Mouse (Mus musculus): ENCODE data around the gene Med25.

Gene Med25

DNA sequence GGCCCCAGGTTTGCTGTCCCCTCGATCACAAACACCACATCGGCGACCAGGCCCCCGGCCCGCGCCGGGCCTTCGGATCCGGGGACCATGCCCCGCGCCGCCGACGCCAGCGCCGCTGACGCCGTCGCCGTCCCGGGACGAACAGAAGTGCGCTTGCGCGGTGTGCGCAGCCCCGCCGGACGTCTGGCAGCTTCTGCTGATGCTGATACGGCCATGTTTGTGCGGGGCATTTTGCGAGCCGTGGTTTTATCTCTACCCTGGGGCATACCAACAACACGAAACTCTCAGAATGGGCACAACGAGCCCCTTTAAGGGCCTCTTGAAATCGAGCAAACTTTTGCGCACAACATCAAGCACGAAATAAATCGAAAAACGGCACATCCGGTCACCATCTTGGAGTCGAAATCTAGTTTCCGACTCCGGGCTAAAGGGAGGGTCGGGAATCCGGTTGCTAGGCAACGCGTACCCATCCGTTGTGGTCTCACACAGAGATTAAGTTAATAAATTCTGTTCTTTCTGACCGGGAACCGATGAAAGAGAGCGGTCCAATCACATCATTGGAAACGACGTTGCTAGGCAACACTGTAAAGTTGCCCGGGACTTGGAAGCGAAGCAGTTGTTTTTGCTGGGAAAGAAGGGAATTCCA lies at the start of gene Med25:
Gene Med25 (minus strand): TSS at position 437 of the 646 bp plus-strand sequence.
- DNase-seq, result peak; percentile 90 to 94

GRCm38 (mm10) chr7:44938680-44939079 lies 46.2 kb upstream of the Med25 start:
- no peak for DNase-seq

GRCm38 (mm10) chr7:44929204-44930151 lies 37.0 kb upstream of the Med25 start, which contains the start of gene Ap2a1:
Gene Ap2a1 (minus strand): TSS chr7:44929496.
- peak; percentile 100 for DNase-seq

GRCm38 (mm10) chr7:44928570-44928969 lies 36.1 kb upstream of the Med25 start:
- no peak for DNase-seq

DNA sequence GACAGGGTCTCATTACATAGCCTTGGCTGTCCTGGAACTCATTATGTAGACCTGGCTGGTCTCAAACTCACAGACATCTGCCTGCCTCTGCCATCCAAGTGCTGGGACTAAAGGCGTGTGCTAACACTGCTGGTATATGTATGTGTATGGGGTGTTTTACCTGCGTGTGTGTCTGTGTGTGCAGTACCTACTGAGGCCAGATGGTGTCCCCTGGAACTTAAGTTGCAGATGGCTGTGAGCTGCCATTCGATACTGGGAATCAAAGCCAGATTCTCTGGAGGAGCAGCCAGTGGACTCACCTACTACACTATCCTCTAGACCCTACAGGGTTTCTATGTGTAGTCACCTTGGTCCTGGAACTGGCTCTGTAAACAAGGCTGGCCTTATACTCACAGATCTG lies 33.0 kb upstream of the Med25 start:
- DNase-seq, result peak in 1 of 2 experiments; percentile 56

DNA sequence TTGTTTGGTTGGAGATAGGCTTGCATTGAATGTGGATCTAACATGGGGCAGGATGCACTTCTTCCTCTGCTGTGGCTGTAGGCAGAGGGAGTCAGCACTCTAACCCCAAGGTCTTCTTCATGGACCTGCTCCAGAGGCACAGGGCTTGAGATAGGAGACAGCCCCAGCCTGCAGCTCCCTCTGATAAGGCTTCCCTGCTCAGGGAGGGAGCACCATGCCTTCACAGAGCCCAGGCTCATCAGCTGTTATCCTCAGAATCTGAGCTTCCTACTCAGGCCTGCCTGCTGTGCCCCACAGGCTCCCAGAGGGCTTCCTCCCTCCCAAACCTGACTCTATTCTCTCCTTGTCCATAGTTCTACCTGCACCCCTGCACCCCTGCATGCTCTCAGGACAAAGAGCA lies 30.0 kb upstream of the Med25 start:
- no peak for DNase-seq

GRCm38 (mm10) chr7:44919127-44919526 lies 26.6 kb upstream of the Med25 start:
- no peak for DNase-seq

DNA sequence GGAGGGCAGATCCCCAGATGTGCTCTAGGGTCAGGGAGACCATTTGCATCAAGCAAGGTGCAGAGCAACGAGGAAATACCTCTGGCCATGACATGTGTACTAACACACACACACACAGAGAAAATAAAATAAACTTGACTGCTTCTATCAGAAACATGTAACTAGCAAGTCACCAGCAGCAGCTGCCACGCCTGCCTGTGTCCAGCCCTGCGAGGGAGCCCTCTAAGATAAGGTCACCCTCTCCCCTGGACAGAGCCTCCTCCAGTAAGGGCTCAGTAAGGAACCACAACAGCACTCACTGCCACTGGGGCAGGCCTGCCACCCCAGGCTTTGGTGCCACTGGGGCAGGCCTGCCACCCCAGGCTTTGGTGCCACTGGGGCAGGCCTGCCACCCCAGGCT lies 25.7 kb upstream of the Med25 start:
- DNase-seq, result no peak

- no peak for DNase-seq
Measured at GRCm38 (mm10) chr7:44916881-44917280, 24.4 kb upstream of the Med25 start.

- DNase-seq, result peak in 1 of 2 experiments; percentile 39
Measured at GRCm38 (mm10) chr7:44916191-44916590, 23.7 kb upstream of the Med25 start.

DNA sequence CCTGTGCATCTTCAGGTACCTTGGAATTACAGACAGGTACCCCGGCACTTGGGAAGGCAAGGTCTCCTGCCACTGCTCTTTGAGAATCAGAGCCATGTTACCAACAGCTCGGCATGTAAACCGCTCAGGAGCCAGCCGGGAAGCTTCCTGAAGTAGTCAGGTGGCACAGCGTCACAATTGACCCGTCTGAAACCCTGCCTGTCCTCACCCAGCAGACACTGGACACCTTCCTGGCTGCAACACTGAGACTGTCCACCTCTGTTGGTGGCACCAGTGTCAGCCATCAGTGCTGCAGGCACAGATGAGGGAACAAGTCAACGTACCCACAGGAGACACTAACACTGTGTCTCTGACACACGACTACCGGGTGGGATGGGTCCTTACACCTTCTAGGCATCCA lies 22.8 kb upstream of the Med25 start:
- no peak for DNase-seq

DNA sequence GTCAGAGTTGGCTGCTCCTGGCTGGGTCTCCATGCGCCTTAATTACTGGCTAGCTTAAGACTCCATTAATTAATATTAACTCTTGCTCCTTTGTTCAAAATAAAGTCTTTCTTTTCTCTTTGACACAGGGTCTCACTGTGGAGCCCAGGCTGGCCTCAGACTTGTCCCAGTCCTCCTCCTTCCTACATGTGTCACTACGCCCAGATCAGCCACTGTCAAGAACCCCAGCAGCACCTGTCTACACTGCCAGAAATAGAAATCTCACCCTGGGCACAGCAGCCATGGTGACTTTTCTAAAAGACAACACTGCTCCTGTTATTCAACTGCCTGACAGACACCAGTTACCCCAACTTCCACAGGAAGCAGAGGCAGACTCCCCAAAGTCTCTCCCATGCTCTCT lies 21.9 kb upstream of the Med25 start:
- DNase-seq, result no peak

DNA sequence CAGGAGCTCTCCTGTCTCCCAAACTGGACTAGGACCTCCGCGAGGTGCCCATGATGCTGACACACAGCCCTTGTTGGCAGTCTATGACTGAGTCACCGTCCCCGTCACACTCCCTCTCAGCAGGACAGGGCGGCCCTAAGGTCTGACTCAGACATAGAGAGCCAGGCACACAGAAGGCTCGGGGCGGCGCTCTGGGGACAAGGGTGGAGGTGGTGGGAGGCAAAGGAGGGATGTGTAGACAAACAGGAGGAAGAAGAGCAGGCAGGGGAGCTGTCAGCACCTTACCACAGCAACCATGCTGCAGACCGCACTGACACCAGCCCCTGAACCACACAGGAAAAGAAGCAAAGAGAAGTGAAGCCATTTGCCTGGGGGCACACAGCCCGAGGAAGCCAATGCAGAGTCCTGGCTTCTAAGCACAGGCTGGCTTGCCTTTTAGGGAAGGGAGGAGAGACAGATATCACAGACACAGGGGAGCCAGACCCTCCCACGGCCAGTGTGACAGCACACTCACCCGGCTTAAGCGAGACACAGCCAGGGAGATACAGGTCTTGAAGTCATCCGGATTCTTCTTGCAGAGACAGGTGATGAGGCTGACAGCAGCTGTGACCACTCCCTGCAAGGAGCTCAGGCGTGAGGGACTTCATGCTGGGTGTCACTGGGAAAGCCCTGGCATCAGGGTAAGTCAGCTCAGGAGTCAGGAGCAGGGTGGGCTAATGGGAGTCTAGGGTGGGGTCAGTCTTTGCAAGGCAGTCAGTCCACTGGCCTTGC lies 16.4 kb upstream of the Med25 start:
- DNase-seq, result peak in 1 of 2 experiments; percentile 26

GRCm38 (mm10) chr7:44905430-44905829 lies 12.9 kb upstream of the Med25 start:
- peak in 1 of 2 experiments; percentile 21 for DNase-seq

GRCm38 (mm10) chr7:44901230-44901722 lies 8.8 kb upstream of the Med25 start:
- DNase-seq, result peak; percentile 60 to 67

GRCm38 (mm10) chr7:44900632-44901031 lies 8.1 kb upstream of the Med25 start:
- DNase-seq, result no peak

DNA sequence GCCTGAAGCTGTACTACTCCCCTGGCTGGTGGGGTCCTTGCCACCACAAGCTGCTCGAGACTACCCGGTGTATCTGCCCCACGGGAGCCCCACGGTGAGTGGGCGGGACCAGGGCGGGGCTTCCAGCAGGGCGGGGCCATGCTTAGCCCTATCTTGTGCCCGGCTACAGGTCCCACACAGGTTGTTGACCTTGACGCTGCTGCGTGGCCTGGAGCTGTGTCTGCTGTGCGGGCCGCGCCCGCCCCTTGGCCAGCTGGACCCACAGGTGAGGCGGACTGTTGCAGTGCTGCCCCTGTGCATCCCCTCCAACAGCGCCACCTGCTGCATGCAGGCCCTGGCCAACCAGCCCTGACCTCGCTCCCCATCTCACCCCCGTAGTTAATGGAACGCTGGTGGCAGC lies 6.1 kb upstream of the Med25 start:
- peak; percentile 45 to 56 for DNase-seq

DNA sequence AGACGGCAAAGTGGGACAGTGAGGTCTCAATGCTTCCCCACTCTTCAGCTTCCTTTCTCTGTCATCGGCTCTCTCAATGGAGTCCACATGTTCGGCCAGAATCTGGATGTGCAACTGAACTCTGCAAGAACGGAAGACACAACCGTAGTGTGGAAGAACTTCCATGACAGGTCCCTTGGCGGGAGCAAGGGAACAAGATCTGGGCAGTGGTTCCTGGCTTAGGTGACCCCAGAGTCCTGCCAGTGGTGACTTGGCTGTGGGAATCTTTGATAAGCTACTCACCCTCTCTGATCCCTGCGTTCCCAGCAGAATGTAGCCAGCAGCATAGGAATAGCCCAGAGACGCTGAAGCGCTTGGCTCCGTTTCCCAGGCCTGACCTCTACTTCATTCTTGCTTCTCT lies 4.0 kb upstream of the Med25 start:
- DNase-seq, result no peak

- DNase-seq, result peak; percentile 93 to 95
Measured at GRCm38 (mm10) chr7:44895593-44896434, 3.3 kb upstream of the Med25 start, which contains the start of gene Fuz. Gene Fuz (plus strand): TSS chr7:44896079.

DNA sequence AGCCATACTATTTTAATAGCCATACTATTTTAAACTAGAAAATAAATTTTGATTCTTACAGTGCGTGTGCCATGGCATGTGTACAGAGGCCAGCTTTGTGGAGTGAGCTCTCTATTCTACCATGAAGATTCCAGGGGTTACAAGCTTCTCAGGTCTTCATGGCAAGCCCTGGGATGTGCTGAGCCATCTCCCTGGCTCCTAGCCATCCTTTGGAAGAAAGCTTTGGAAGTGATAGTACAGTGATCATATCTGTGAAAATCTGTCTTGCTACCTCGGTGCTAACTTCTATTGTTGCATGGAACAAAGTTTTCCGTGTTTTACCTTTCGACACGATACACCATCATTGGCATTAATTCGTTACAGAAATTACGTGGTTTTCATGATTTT lies 2.7 kb upstream of the Med25 start:
- no peak for DNase-seq

- no peak for DNase-seq
Measured at GRCm38 (mm10) chr7:44894175-44894574, 1.7 kb upstream of the Med25 start.

DNA sequence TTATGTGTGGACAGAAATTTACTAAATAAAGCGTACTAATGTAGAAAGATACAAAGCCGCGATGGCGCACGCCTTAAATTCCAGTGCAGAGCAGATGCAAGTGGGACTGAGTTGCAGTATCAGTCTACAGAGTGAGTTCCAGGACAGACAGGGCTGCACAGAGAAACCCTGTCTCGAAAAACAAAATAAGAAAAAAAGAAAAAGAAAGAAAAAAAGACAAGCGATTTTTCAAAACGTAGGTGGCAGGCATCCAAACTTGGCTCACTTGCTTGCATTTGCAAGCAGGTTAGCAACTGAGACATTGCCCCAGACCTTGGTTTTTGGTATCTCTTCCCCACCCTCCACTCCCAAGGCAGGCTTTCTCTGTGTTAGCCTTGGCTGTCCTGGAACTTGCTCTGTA lies 685 bp upstream of the Med25 start:
- no peak for DNase-seq

Measured in lung, postnatal 4 days (tissue).